Mouse (Mus musculus) MEL (cell line): ENCODE results near the gene Tmem104. TPM values are rescaled to one million over a fixed set of nuclear protein-coding genes. Genes with fewer than 3 reads are reported as not detected.

Experiments used
- DNase-seq: peaks from one replicate; pipeline ENCODE4 v3.0.0; 2011; ENCODE audit warnings: low read depth, low spot score
- H3K27ac ChIP-seq: 2 replicates; pipeline ENCODE4 v1.5.1; 2012; ENCODE audit warnings: low read depth, mild to moderate bottlenecking, control low read depth, low read length, moderate library complexity; ENCODE audit not compliant: control insufficient read depth
- H3K27me3 ChIP-seq, 2 experiments: fragments of 150-350 bp in 1 of 2; sonication (generic) in 1 of 2; 2 replicates each; pipeline ENCODE4 v1.6.1; 2012; ENCODE audit warnings: low read length in 2 of 2, mild to moderate bottlenecking in 2 of 2, improper control_type of control experiment in 1 of 2, moderate library complexity in 1 of 2; ENCODE audit not compliant: insufficient read depth in 2 of 2, control insufficient read depth in 1 of 2
- H3K36me3 ChIP-seq, 2 experiments: 2 replicates each; pipeline ENCODE4 v1.6.1; 2012 to 2014; ENCODE audit warnings: low read length in 2 of 2, improper control_type of control experiment in 1 of 2, inconsistent platforms in 1 of 2, mild to moderate bottlenecking in 1 of 2; ENCODE audit not compliant: insufficient read depth in 2 of 2, control insufficient read depth in 1 of 2
- H3K4me1 ChIP-seq, 2 experiments: fragments of 150-350 bp in 1 of 2; sonication (generic) in 1 of 2; 2 replicates each; pipeline ENCODE4 v1.6.1; 2012; ENCODE audit warnings: low read length in 2 of 2, improper control_type of control experiment in 1 of 2, mild to moderate bottlenecking in 1 of 2; ENCODE audit not compliant: insufficient read depth in 2 of 2, control insufficient read depth in 1 of 2
- H3K4me3 ChIP-seq, 2 experiments: fragments of 150-350 bp in 1 of 2; sonication (generic) in 1 of 2; 2 replicates each; pipeline ENCODE4 v1.5.1; 2012; ENCODE audit warnings: low read depth in 2 of 2, low read length in 2 of 2, mild to moderate bottlenecking in 2 of 2, moderate library complexity in 2 of 2, control low read depth in 1 of 2, improper control_type of control experiment in 1 of 2; ENCODE audit not compliant: control insufficient read depth in 1 of 2, insufficient read depth in 1 of 2
- H3K79me2 ChIP-seq: 2 replicates; pipeline ENCODE4 v1.6.1; 2012; ENCODE audit warnings: mild to moderate bottlenecking, low read length, moderate library complexity; ENCODE audit not compliant: control insufficient read depth, poor library complexity, insufficient read depth
- H3K9ac ChIP-seq: 2 replicates; pipeline ENCODE4 v1.6.1; 2012; ENCODE audit warnings: low read depth, mild to moderate bottlenecking, control low read depth, low read length, moderate library complexity; ENCODE audit not compliant: control insufficient read depth, poor library complexity, severe bottlenecking
- H3K9me3 ChIP-seq: fragments of 150-350 bp; sonication (generic); replicated peaks from 2 replicates; pipeline ENCODE4 v1.6.1; 2012; ENCODE audit warnings: mild to moderate bottlenecking, low read length, improper control_type of control experiment, moderate library complexity; ENCODE audit not compliant: insufficient read depth
- BHLHE40 ChIP-seq: IDR thresholded peaks from 2 replicates; pipeline ENCODE4 v1.6.1; 2012; ENCODE audit warnings: low read depth, mild to moderate bottlenecking, inconsistent platforms, low read length, improper control_type of control experiment, borderline replicate concordance
- CHD1 ChIP-seq: IDR thresholded peaks from 2 replicates; pipeline ENCODE4 v1.6.1; 2012; ENCODE audit warnings: low read depth, mild to moderate bottlenecking, inconsistent platforms, low read length, improper control_type of control experiment
- CHD2 ChIP-seq: IDR thresholded peaks from 2 replicates; pipeline ENCODE4 v1.6.1; 2011; ENCODE audit warnings: low read length, improper control_type of control experiment
- CTCF ChIP-seq, 3 experiments: IDR thresholded peaks in 2 of 3; conservative IDR thresholded peaks in 1 of 3; 2 replicates each; pipeline ENCODE4 v1.5.1; 2011 to 2012; ENCODE audit warnings: low read length in 3 of 3, low read depth in 2 of 3, mild to moderate bottlenecking in 2 of 3, improper control_type of control experiment in 1 of 3, inconsistent platforms in 1 of 3, mixed read lengths in 1 of 3, moderate library complexity in 1 of 3; ENCODE audit not compliant: control insufficient read depth in 1 of 3, insufficient read depth in 1 of 3, poor library complexity in 1 of 3, severe bottlenecking in 1 of 3
- E2F4 ChIP-seq: IDR thresholded peaks from 2 replicates; pipeline ENCODE4 v1.6.1; 2011; ENCODE audit warnings: low read depth, low read length, improper control_type of control experiment, borderline replicate concordance
- ELF1 ChIP-seq: IDR thresholded peaks from 2 replicates; pipeline ENCODE4 v1.6.1; 2014; ENCODE audit warnings: low read depth, mild to moderate bottlenecking, inconsistent platforms, low read length, improper control_type of control experiment, moderate library complexity
- EP300 ChIP-seq, 2 experiments: IDR thresholded peaks; 2 replicates each; pipeline ENCODE4 v1.6.1; 2011; ENCODE audit warnings: improper control_type of control experiment in 2 of 2, low read length in 2 of 2, low read depth in 1 of 2, mild to moderate bottlenecking in 1 of 2
- ETS1 ChIP-seq: IDR thresholded peaks from 2 replicates; pipeline ENCODE4 v1.6.1; 2012; ENCODE audit warnings: low read depth, mild to moderate bottlenecking, inconsistent platforms, low read length, improper control_type of control experiment, moderate library complexity
- GABPA ChIP-seq: IDR thresholded peaks from 2 replicates; pipeline ENCODE4 v1.6.1; 2012; ENCODE audit warnings: low read depth, mild to moderate bottlenecking, inconsistent platforms, low read length, improper control_type of control experiment, moderate library complexity
- GATA1 ChIP-seq: IDR thresholded peaks from 2 replicates; pipeline ENCODE4 v1.6.1; 2011; ENCODE audit warnings: low read depth, low read length, improper control_type of control experiment
- HCFC1 ChIP-seq: IDR thresholded peaks from 2 replicates; pipeline ENCODE4 v1.6.1; 2012; ENCODE audit warnings: low read depth, mild to moderate bottlenecking, inconsistent platforms, low read length, improper control_type of control experiment, moderate library complexity
- JUND ChIP-seq: IDR thresholded peaks from 2 replicates; pipeline ENCODE4 v1.6.1; 2011; ENCODE audit warnings: low read depth, mild to moderate bottlenecking, improper control_type of control experiment, low read length
- KAT2A ChIP-seq: conservative IDR thresholded peaks from 2 replicates; pipeline ENCODE4 v1.6.1; 2012; ENCODE audit warnings: low read depth, low read length, improper control_type of control experiment, inconsistent platforms
- MAX ChIP-seq: IDR thresholded peaks from 2 replicates; pipeline ENCODE4 v1.6.1; 2011; ENCODE audit warnings: low read length, improper control_type of control experiment
- MEF2A ChIP-seq: IDR thresholded peaks from 2 replicates; pipeline ENCODE4 v1.6.1; 2014; ENCODE audit warnings: low read depth, mild to moderate bottlenecking, inconsistent platforms, low read length, improper control_type of control experiment; ENCODE audit not compliant: poor library complexity, insufficient replicate concordance, severe bottlenecking; ENCODE audit errors: extremely low read depth
- MXI1 ChIP-seq: IDR thresholded peaks from 2 replicates; pipeline ENCODE4 v1.6.1; 2011; ENCODE audit warnings: mild to moderate bottlenecking, low read depth, low read length, improper control_type of control experiment
- MYB ChIP-seq: IDR thresholded peaks from 2 replicates; pipeline ENCODE4 v1.6.1; 2011; ENCODE audit warnings: mild to moderate bottlenecking, low read depth, low read length, improper control_type of control experiment
- MYC ChIP-seq: IDR thresholded peaks from 2 replicates; pipeline ENCODE4 v1.6.1; 2011; ENCODE audit warnings: low read depth, mild to moderate bottlenecking, low read length, improper control_type of control experiment, moderate library complexity
- NELFE ChIP-seq: IDR thresholded peaks from 2 replicates; pipeline ENCODE4 v1.6.1; 2011; ENCODE audit warnings: low read depth, low read length, improper control_type of control experiment
- NRF1 ChIP-seq: IDR thresholded peaks from 2 replicates; pipeline ENCODE4 v1.6.1; 2014; ENCODE audit warnings: low read depth, mild to moderate bottlenecking, inconsistent platforms, low read length, improper control_type of control experiment, moderate library complexity; ENCODE audit not compliant: poor library complexity, insufficient read depth, severe bottlenecking
- POLR2A ChIP-seq, 2 experiments: IDR thresholded peaks; 2 replicates each; pipeline ENCODE4 v1.6.1; 2011 to 2012; ENCODE audit warnings: low read length in 2 of 2, mild to moderate bottlenecking in 2 of 2, control low read depth in 1 of 2, improper control_type of control experiment in 1 of 2, low read depth in 1 of 2, moderate library complexity in 1 of 2; ENCODE audit not compliant: control insufficient read depth in 1 of 2, insufficient read depth in 1 of 2, poor library complexity in 1 of 2
- POLR2AphosphoS2 ChIP-seq: IDR thresholded peaks from 2 replicates; pipeline ENCODE4 v1.6.1; 2011; ENCODE audit warnings: low read length, improper control_type of control experiment
- RAD21 ChIP-seq: IDR thresholded peaks from 2 replicates; pipeline ENCODE4 v1.6.1; 2011; ENCODE audit warnings: mild to moderate bottlenecking, low read depth, low read length, improper control_type of control experiment
- RCOR1 ChIP-seq: IDR thresholded peaks from 2 replicates; pipeline ENCODE4 v1.6.1; 2012; ENCODE audit warnings: low read depth, mild to moderate bottlenecking, inconsistent platforms, low read length, improper control_type of control experiment
- SIN3A ChIP-seq: IDR thresholded peaks from 2 replicates; pipeline ENCODE4 v1.6.1; 2012; ENCODE audit warnings: low read length, improper control_type of control experiment, inconsistent platforms
- SMC3 ChIP-seq: IDR thresholded peaks from 2 replicates; pipeline ENCODE4 v1.6.1; 2011; ENCODE audit warnings: low read depth, low read length, improper control_type of control experiment
- TAL1 ChIP-seq: IDR thresholded peaks from 2 replicates; pipeline ENCODE4 v1.6.1; 2012; ENCODE audit warnings: mild to moderate bottlenecking, inconsistent platforms, low read length, moderate library complexity, mixed read lengths
- TBP ChIP-seq: IDR thresholded peaks from 2 replicates; pipeline ENCODE4 v1.8.0; 2011; ENCODE audit warnings: low read depth, low read length, improper control_type of control experiment
- TCF12 ChIP-seq: IDR thresholded peaks from 2 replicates; pipeline ENCODE4 v1.6.1; 2014; ENCODE audit warnings: low read depth, mild to moderate bottlenecking, inconsistent platforms, low read length, improper control_type of control experiment, moderate library complexity
- UBTF ChIP-seq: IDR thresholded peaks from 2 replicates; pipeline ENCODE4 v1.6.1; 2012; ENCODE audit warnings: low read depth, mild to moderate bottlenecking, inconsistent platforms, low read length, improper control_type of control experiment, moderate library complexity, borderline replicate concordance; ENCODE audit not compliant: insufficient read depth
- USF1 ChIP-seq: IDR thresholded peaks from 2 replicates; pipeline ENCODE4 v1.6.1; 2014; ENCODE audit warnings: low read depth, mild to moderate bottlenecking, inconsistent platforms, low read length, improper control_type of control experiment, moderate library complexity
- USF2 ChIP-seq, 2 experiments: IDR thresholded peaks; 2 replicates each; pipeline ENCODE4 v1.6.1; 2011 to 2012; ENCODE audit warnings: improper control_type of control experiment in 2 of 2, low read length in 2 of 2, borderline replicate concordance in 1 of 2, inconsistent platforms in 1 of 2, low read depth in 1 of 2, mild to moderate bottlenecking in 1 of 2; ENCODE audit not compliant: insufficient read depth in 1 of 2
- ZC3H11A ChIP-seq: IDR thresholded peaks from 2 replicates; pipeline ENCODE4 v1.6.1; 2012; ENCODE audit warnings: low read depth, mild to moderate bottlenecking, inconsistent platforms, low read length, improper control_type of control experiment
- ZKSCAN1 ChIP-seq: IDR thresholded peaks from 2 replicates; pipeline ENCODE4 v1.6.1; 2012; ENCODE audit warnings: low read depth, mild to moderate bottlenecking, inconsistent platforms, low read length, improper control_type of control experiment, moderate library complexity
- ZMIZ1 ChIP-seq: IDR thresholded peaks from 2 replicates; pipeline ENCODE4 v1.6.1; 2012; ENCODE audit warnings: low read depth, mild to moderate bottlenecking, inconsistent platforms, low read length, improper control_type of control experiment, moderate library complexity
- ZNF384 ChIP-seq: IDR thresholded peaks from 2 replicates; pipeline ENCODE4 v1.6.1; 2012; ENCODE audit warnings: low read depth, mild to moderate bottlenecking, inconsistent platforms, low read length, improper control_type of control experiment
- polyA plus RNA-seq, 2 experiments: library from polyadenylated mRNA; stranded (reverse) in 1 of 2; unstranded in 1 of 2; fragments of >175 nt in 1 of 2; fragments of >200 nt in 1 of 2; gene quantifications; 2 replicates each; pipeline versions ENCODE4 v1.2.1 to v1.2.4; 2012; ENCODE audit warnings: low replicate concordance in 2 of 2, low read depth in 1 of 2; ENCODE audit not compliant: insufficient read length in 2 of 2, insufficient read depth in 1 of 2, missing spikeins in 1 of 2
- total RNA-seq: library from RNA; depleted of rRNA; stranded (reverse); fragments of 300-350 nt; gene quantifications from 2 replicates; pipeline ENCODE4 v1.2.3, GENCODE M21; 2012

The Tmem104 gene
- total and polyA plus RNA-seq, 3 experiments = 21.9 to 24.8 TPM; not detected in 1

DNA sequence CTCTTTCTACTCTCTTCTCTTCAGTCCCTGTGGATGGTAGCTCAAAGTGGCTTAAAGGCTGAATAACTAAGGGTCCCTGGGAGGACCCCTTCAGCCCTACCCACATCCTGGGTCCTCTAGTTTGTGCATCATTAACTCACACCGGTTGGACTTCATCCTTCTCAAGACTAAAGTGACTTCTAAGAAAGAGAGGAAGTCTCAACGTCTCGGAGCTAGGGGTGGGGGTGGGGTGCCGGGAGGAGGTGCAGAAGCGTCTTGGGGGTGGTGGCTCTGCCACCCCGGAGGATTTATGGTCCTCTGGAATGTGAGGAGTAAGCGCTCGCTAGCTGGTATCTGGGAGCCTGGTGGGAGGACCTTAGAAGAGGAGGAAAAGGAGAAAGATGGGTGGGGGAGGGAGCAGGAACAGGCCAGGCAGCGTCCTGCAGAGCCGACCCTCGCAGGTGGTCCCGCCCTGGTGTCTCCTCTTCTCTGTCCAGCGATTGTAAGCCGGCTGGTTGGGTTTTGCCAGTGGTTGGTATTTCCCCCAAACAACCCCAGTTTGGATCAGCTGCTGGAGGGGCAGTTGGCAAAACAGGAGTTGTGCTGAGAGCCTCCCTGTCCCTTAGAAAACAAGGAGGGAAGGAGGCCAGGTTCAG is 22.8 kb upstream of the Tmem104 start:
- H3K4me1 ChIP-seq = peaks cover 0 to 32% of the 10 kb centered on the region in 2 experiments
- peak; percentile 33; the same call in 1 of the 2 replicates for TF ChIP-seq NELFE
- TF ChIP-seq ELF1 = no peak; the same call in 1 of the 2 replicates
- TF ChIP-seq SIN3A = peak; percentile 80
- no peak for TF ChIP-seq ZC3H11A
- no peak for TF ChIP-seq CTCF (IDR thresholded peaks at IDR 0.05 in 2 of 3, conservative IDR thresholded peaks at IDR 0.05 in 1 of 3; ENCODE audit: control insufficient read depth in 1 of 3, insufficient read depth in 1 of 3, low read depth in 2 of 3, low read length in 3 of 3, poor library complexity in 1 of 3, severe bottlenecking in 1 of 3)
- TF ChIP-seq JUND = no peak
- no peak for TF ChIP-seq ZKSCAN1
- no peak for TF ChIP-seq RAD21
- TF ChIP-seq BHLHE40 = peak; percentile 17; the same call in 1 of the 2 replicates
- TF ChIP-seq MXI1 = peak; percentile 26; the same call in 1 of the 2 replicates
- no peak for TF ChIP-seq MYB
- TF ChIP-seq GABPA = no peak
- peak in 1 of 2 experiments; percentile 61; a peak in 2 of 4 replicates for TF ChIP-seq EP300 (IDR thresholded peaks at IDR 0.05; ENCODE audit: low read depth in 1 of 2, low read length in 2 of 2)
- TF ChIP-seq CHD1 = no peak
- TF ChIP-seq NRF1 = no peak
- TF ChIP-seq GATA1 = no peak
- TF ChIP-seq ZMIZ1 = 0 out of 2 replicates have a peak, but pooled peaks have one; percentile 40
- TF ChIP-seq UBTF = 0 out of 2 replicates have a peak, but pooled peaks have one; percentile 24
- TF ChIP-seq USF2 (IDR thresholded peaks at IDR 0.05; ENCODE audit: borderline replicate concordance in 1 of 2, insufficient read depth in 1 of 2, low read depth in 1 of 2, low read length in 2 of 2) = no peak
- no peak for TF ChIP-seq MYC
- TF ChIP-seq POLR2AphosphoS2 = no peak
- no peak for TF ChIP-seq KAT2A
- TF ChIP-seq MAX = no peak
- TF ChIP-seq USF1 = no peak
- TF ChIP-seq SMC3 = peak; percentile 15; the same call in 1 of the 2 replicates
- TF ChIP-seq TCF12 = 0 out of 2 replicates have a peak, but pooled peaks have one; percentile 12
- no peak for TF ChIP-seq TAL1
- peak; percentile 23; the same call in 1 of the 2 replicates for TF ChIP-seq ETS1
- TF ChIP-seq TBP = peak; percentile 67; the same call in 1 of the 2 replicates
- TF ChIP-seq ZNF384 = no peak
- peak; percentile 18 to 61; a peak in 2 of 4 replicates for TF ChIP-seq POLR2A (IDR thresholded peaks at IDR 0.05; ENCODE audit: control insufficient read depth in 1 of 2, insufficient read depth in 1 of 2, low read depth in 1 of 2, low read length in 2 of 2, poor library complexity in 1 of 2)
- TF ChIP-seq MEF2A = no peak
- no peak for TF ChIP-seq E2F4
- TF ChIP-seq RCOR1 = peak; percentile 30; the same call in 1 of the 2 replicates
- TF ChIP-seq CHD2 = peak; percentile 73
- TF ChIP-seq HCFC1 = peak; percentile 54; the same call in 1 of the 2 replicates

More for the DNA sequence above, 22.8 kb upstream of the Tmem104 start:
- peaks cover 40% of the 10 kb centered on the region for H3K79me2 ChIP-seq
- H3K27ac ChIP-seq = peak overlapping the region; percentile 1; the same call in 1 of the 2 replicates
- no peaks in the 10 kb centered on the region for H3K27me3 ChIP-seq
- peak overlapping the region; percentile 90 for H3K9ac ChIP-seq
- peak; percentile 84 for DNase-seq
- H3K36me3 ChIP-seq = peaks cover 3 to 16% of the 10 kb centered on the region in 2 experiments
- peak overlapping the region; percentile 82 to 94 for H3K4me3 ChIP-seq
- H3K9me3 ChIP-seq = no peaks in the 10 kb centered on the region
